Mouse (Mus musculus) limb, embryonic 12.5 days (tissue): Measurements from ENCODE around the gene Hnrnph2. TPM values are rescaled to one million over a fixed set of nuclear protein-coding genes. Genes with fewer than 3 reads are reported as not detected.
A peak's percentile ranks its signal among the peaks of the same experiment; 100 is the strongest.

Experiments
- ATAC-seq: fragments of 200-750 bp; cut with Nextera tagmentation; 2 replicates; pipeline ENCODE4 v1.8.0; 2017; ENCODE audit warnings: low read depth, moderate TSS enrichment; ENCODE audit not compliant: insufficient number of reproducible peaks, insufficient read depth, low FRiP score, low TSS enrichment
- H3K27ac ChIP-seq: fragments of 300-500 bp; sonication (generic); 2 replicates; pipeline ENCODE4 v1.5.1; 2016; ENCODE audit warnings: mild to moderate bottlenecking, moderate library complexity
- H3K27me3 ChIP-seq: fragments of 300-500 bp; sonication (generic); 2 replicates; pipeline ENCODE4 v1.6.1; 2016; ENCODE audit warnings: mild to moderate bottlenecking, moderate library complexity
- H3K36me3 ChIP-seq: fragments of 300-500 bp; sonication (generic); 2 replicates; pipeline ENCODE4 v1.6.1; 2016; ENCODE audit warnings: mild to moderate bottlenecking, moderate library complexity
- H3K4me1 ChIP-seq: fragments of 300-500 bp; sonication (generic); replicated peaks from 2 replicates; pipeline ENCODE4 v1.6.1; 2016
- H3K4me2 ChIP-seq: fragments of 300-500 bp; sonication (generic); 2 replicates; pipeline ENCODE4 v1.6.1; 2016; ENCODE audit warnings: mild to moderate bottlenecking, moderate library complexity
- H3K4me3 ChIP-seq: fragments of 300-500 bp; sonication (generic); replicated peaks from 2 replicates; pipeline ENCODE4 v1.5.1; 2016; ENCODE audit warnings: mild to moderate bottlenecking
- H3K9ac ChIP-seq: fragments of 300-500 bp; sonication (generic); replicated peaks from 2 replicates; pipeline ENCODE4 v1.6.1; 2016; ENCODE audit warnings: mild to moderate bottlenecking, moderate library complexity
- H3K9me3 ChIP-seq: fragments of 300-500 bp; sonication (generic); 2 replicates; pipeline ENCODE4 v1.6.1; 2016; ENCODE audit warnings: mild to moderate bottlenecking, moderate library complexity
- WGBS: fragments of 180-500 bp; shearing (Covaris S2); methylation state at CpG from one replicate; pipeline ENCODE4 v1.1.7; 2016; 5-methylcytosine and 5-hydroxymethylcytosine counted together
- polyA plus RNA-seq: library from polyadenylated mRNA; unstranded; fragments of >200 nt; fragmentation: Nextera tagmentation; extraction: Ambion mirVana; gene quantifications from 2 replicates; pipeline ENCODE4 v1.2.1, GENCODE M21; 2016

Hnrnph2 gene
- 166 and 176 TPM in 2 replicates for polyA plus RNA-seq

GRCm38 (mm10) chrX:134600659-134601379, at the start of gene Hnrnph2, which contains the start of gene Gla:
TSS of gene Hnrnph2 (plus strand) at chrX:134601179.
TSS of gene Gla (minus strand) at chrX:134601125.
- Histone ChIP-seq H3K27me3 (peaks cover 12% of the 10 kb centered on the region), H3K27ac (peak within 1 kb of the TSS; percentile 86), H3K36me3 (no peaks in the 10 kb centered on the region), H3K4me2 (peak within 1 kb of the TSS; percentile 57), H3K4me3 (peak within 1 kb of the TSS; percentile 44), H3K9me3 (no peaks in the 10 kb centered on the region), H3K9ac (peak within 1 kb of the TSS; percentile 57), H3K4me1 (peaks cover 6% of the 10 kb centered on the region; the same call in 1 of the 2 replicates)
- 21% methylated on average over 33 of the region's 33 CpGs for WGBS
- peak; percentile 99 for ATAC-seq

GRCm38 (mm10) chrX:134553326-134553725, 47.7 kb upstream of the Hnrnph2 start:
- Histone ChIP-seq H3K4me3 (no peak overlapping the region), H3K27me3 (no peaks in the 10 kb centered on the region; the same call in 1 of the 2 replicates), H3K36me3 (no peaks in the 10 kb centered on the region), H3K9me3 (no peaks in the 10 kb centered on the region), H3K4me2 (no peak overlapping the region), H3K27ac (no peak overlapping the region), H3K9ac (no peak overlapping the region), H3K4me1 (no peaks in the 10 kb centered on the region)
- ATAC-seq: no peak
- 85% methylated on average over 4 of the region's 4 CpGs for WGBS

GRCm38 (mm10) chrX:134554425-134554824, 46.6 kb upstream of the Hnrnph2 start:
- ATAC-seq: no peak
- 70% methylated on average over 6 of the region's 6 CpGs for WGBS
- Histone ChIP-seq H3K27me3 (no peaks in the 10 kb centered on the region; the same call in 1 of the 2 replicates), H3K9ac (no peak overlapping the region), H3K4me2 (no peak overlapping the region), H3K4me1 (no peaks in the 10 kb centered on the region), H3K27ac (no peak overlapping the region), H3K36me3 (no peaks in the 10 kb centered on the region), H3K4me3 (no peak overlapping the region), H3K9me3 (no peaks in the 10 kb centered on the region)

- H3K36me3 ChIP-seq: no peaks in the 10 kb centered on the region
- H3K9me3 ChIP-seq: no peaks in the 10 kb centered on the region
- H3K9ac ChIP-seq: no peak overlapping the region
- H3K4me1 ChIP-seq: no peaks in the 10 kb centered on the region
- no peak for ATAC-seq
- H3K4me3 ChIP-seq: no peak overlapping the region
- 94% methylated on average over 4 of the region's 4 CpGs for WGBS
- H3K27me3 ChIP-seq: no peaks in the 10 kb centered on the region
- H3K27ac ChIP-seq: no peak overlapping the region
- no peak overlapping the region for H3K4me2 ChIP-seq
Observed at GRCm38 (mm10) chrX:134564326-134564725, 36.7 kb upstream of the Hnrnph2 start.

GRCm38 (mm10) chrX:134566536-134567222, 34.3 kb upstream of the Hnrnph2 start:
- Histone ChIP-seq H3K4me1 (no peaks in the 10 kb centered on the region), H3K27me3 (no peaks in the 10 kb centered on the region; the same call in 1 of the 2 replicates), H3K36me3 (no peaks in the 10 kb centered on the region), H3K27ac (no peak overlapping the region), H3K4me2 (no peak overlapping the region), H3K9me3 (no peaks in the 10 kb centered on the region), H3K4me3 (no peak overlapping the region), H3K9ac (no peak overlapping the region)
- WGBS: 83% methylated on average over 8 of the region's 8 CpGs
- no peak for ATAC-seq

- Histone ChIP-seq H3K27me3 (peaks cover 4% of the 10 kb centered on the region; the same call in 1 of the 2 replicates), H3K9me3 (no peaks in the 10 kb centered on the region), H3K4me3 (no peak overlapping the region), H3K27ac (no peak overlapping the region), H3K9ac (no peak overlapping the region), H3K36me3 (no peaks in the 10 kb centered on the region), H3K4me2 (no peak overlapping the region), H3K4me1 (no peaks in the 10 kb centered on the region)
- WGBS: 88% methylated on average over 4 of the region's 4 CpGs
- ATAC-seq: no peak
Observed at GRCm38 (mm10) chrX:134577896-134578295, 23.1 kb upstream of the Hnrnph2 start.

- no peak overlapping the region for H3K4me3 ChIP-seq
- H3K27me3 ChIP-seq: peaks cover 12% of the 10 kb centered on the region
- no peak overlapping the region for H3K9ac ChIP-seq
- H3K36me3 ChIP-seq: no peaks in the 10 kb centered on the region
- WGBS: 88% methylated on average over 14 of the region's 14 CpGs
- H3K4me2 ChIP-seq: no peak overlapping the region
- no peak for ATAC-seq
- no peak overlapping the region for H3K27ac ChIP-seq
- no peaks in the 10 kb centered on the region for H3K4me1 ChIP-seq
- H3K9me3 ChIP-seq: no peaks in the 10 kb centered on the region
Observed at GRCm38 (mm10) chrX:134580528-134581305, 20.3 kb upstream of the Hnrnph2 start.

- no peak for ATAC-seq
- H3K27ac ChIP-seq: no peak overlapping the region
- H3K9ac ChIP-seq: no peak overlapping the region
- 81% methylated on average over 11 of the region's 11 CpGs for WGBS
- H3K36me3 ChIP-seq: no peaks in the 10 kb centered on the region
- H3K4me3 ChIP-seq: no peak overlapping the region
- H3K4me1 ChIP-seq: no peaks in the 10 kb centered on the region
- no peaks in the 10 kb centered on the region for H3K9me3 ChIP-seq
- H3K4me2 ChIP-seq: no peak overlapping the region
- H3K27me3 ChIP-seq: peaks cover 18% of the 10 kb centered on the region
Observed at GRCm38 (mm10) chrX:134582270-134582669, 18.7 kb upstream of the Hnrnph2 start.

GRCm38 (mm10) chrX:134582888-134583669, 17.9 kb upstream of the Hnrnph2 start, which contains the start of gene Btk:
TSS of gene Btk (minus strand) at chrX:134583570.
- no peak for ATAC-seq
- H3K4me1 ChIP-seq: no peaks in the 10 kb centered on the region
- no peaks in the 10 kb centered on the region for H3K9me3 ChIP-seq
- 84% methylated on average over 11 of the region's 11 CpGs for WGBS
- no peak within 1 kb of the TSS for H3K27ac ChIP-seq
- no peak within 1 kb of the TSS for H3K9ac ChIP-seq
- H3K4me3 ChIP-seq: no peak within 1 kb of the TSS
- H3K4me2 ChIP-seq: no peak within 1 kb of the TSS
- peaks cover 18% of the 10 kb centered on the region for H3K27me3 ChIP-seq
- H3K36me3 ChIP-seq: peaks cover 6% of the 10 kb centered on the region; the same call in 1 of the 2 replicates

GRCm38 (mm10) chrX:134585103-134586002, 15.6 kb upstream of the Hnrnph2 start, which contains the start of gene Rpl36a:
TSS of gene Rpl36a (plus strand) at chrX:134585654.
- Histone ChIP-seq H3K36me3 (peaks cover 18% of the 10 kb centered on the region), H3K4me1 (no peaks in the 10 kb centered on the region), H3K27ac (peak within 1 kb of the TSS; percentile 89), H3K9ac (peak within 1 kb of the TSS; percentile 72), H3K9me3 (no peaks in the 10 kb centered on the region), H3K27me3 (peaks cover 19% of the 10 kb centered on the region), H3K4me2 (peak within 1 kb of the TSS; percentile 62), H3K4me3 (peak within 1 kb of the TSS; percentile 51)
- ATAC-seq: peak; percentile 94
- WGBS: 20% methylated on average over 45 of the region's 45 CpGs
